Mouse (Mus musculus): ENCODE data around the gene Gbx2. TPM values are rescaled to one million over a fixed set of nuclear protein-coding genes. Genes with fewer than 3 reads are reported as not detected.

Gene Gbx2
- total RNA-seq (2021), result under 1 TPM in 1 of 2 experiments, not detected in 1; 0.17 TPM

DNA sequence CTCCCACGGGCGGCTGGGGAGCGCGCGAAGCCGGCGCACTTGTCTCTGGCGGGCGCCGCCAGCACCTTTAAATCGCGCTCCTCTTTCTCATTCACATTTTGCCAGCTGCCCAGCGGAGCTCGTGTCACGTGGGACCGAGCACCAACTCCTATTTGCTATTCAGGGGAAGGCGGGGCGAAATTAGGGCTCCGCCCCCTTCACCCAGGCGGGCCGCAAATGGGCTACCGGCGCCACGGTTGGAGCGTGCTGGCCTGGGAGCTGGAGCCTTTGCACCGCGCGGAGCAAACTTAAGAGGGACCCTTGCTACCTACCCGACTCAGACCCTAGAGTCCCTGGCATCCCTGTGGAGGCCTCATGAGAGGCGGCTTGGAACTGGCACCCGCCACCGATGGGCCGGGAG, at the start of gene Gbx2:
Gbx2 (minus strand) TSS at position 60 of the 400 bp plus-strand sequence.
- DNase-seq, result no peak

- no peak for DNase-seq
Observed at GRCm38 (mm10) chr1:89977261-89977660, 46.3 kb upstream of the Gbx2 start.

DNA sequence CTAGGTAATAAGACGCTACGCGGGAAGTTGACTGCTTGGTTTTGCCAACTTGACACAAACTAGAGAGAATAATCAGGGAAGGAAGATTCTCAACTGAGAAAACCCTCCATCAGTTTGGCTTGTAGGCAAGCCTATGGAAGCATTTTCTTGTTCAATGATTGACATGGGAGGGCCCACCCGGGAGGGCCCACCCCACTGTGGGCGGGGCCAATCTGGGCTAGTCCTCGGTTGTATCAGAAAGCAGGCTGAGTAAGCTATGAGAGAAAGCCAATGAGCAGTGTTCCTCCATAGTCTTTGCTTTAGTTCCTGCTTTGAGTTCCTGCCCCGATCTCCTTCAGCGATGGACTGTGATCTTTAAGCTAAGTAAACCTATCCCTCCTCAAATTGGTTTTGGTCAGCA, 45.4 kb upstream of the Gbx2 start:
- DNase-seq, result no peak

DNA sequence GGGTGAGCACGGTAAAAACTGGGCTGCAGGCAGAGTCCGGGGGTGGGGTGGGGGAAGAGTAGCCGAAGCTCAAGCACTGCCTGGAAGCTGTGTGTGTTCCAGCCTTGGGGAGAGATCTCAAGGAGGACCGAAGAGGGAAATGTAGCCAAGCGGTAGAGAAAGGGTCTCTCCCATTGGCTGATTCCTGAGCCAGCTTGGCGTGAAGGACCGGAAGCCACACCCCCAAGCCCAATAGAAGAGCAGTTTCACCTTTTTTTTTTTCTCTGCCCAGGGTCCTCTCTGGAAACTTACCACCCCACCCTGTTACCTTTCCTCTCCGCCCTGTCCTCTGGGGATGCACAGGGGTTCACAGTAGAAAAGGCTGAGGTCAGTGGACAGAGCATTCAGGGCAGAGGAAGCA, 43.6 kb upstream of the Gbx2 start:
- no peak for DNase-seq

DNA sequence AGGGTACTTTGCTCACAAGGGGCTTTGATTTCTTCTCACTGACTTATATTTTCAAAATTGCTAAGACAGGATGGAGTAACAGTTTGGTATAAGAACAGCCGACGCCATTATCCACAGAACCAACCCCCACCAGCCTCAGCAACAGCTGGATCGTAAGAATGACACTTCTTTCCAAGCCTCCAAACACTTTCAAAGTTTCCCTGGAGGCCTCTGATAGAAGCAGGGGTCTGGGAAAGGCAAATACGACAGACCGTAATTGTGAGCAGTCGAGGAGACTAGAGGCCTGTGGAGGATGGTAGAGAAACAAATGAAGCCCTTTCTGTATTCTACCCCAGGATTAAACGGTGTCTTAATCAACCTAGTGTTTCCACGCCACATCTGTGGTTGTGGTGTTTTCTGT, 40.9 kb upstream of the Gbx2 start:
- no peak for DNase-seq

DNA sequence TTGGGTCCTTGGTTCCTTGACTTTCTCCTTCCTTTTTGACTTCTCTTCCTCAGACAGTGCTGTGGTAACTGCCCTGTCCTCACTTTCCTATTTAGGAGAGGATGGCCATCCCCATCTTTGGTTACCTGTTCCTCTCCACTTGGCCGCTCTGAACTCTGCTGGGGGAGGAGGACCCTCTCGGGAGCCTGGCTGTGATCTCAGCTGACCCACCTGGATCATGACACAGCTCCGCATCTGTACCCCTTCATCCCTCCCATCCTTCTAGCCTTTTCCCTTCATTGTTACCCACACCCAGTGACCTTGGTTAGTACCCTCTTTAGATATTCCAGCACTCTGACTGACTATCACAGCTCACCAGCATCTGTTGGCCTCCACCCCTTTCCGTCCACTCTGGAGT, 38.7 kb upstream of the Gbx2 start:
- DNase-seq, result no peak

- peak in 1 of 2 experiments; percentile 12 for DNase-seq
Observed at GRCm38 (mm10) chr1:89969072-89969713, 38.2 kb upstream of the Gbx2 start.

GRCm38 (mm10) chr1:89968111-89968851, 37.3 kb upstream of the Gbx2 start:
- peak; percentile 41 to 54 for DNase-seq

- no peak for DNase-seq
Observed at GRCm38 (mm10) chr1:89967585-89967984, 36.6 kb upstream of the Gbx2 start.

DNA sequence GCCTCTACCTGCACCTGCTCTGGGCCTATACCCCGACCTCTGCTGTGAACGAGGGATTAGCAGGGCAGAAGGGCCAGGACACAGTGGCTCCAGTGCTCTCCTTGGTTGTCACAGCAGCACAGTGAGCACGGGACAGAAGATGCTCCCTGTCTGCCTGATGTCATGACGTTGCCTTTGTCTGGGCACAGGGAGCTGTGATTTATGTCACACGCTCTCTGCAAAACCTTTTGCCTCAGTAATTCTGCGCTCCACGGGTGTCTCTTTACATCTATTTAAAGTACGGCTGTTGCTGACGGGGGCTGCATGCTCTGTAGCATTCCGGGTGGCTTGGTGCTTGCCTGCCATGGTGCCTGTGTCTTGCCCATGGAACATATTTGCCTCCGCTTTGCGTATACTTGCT, 33.4 kb upstream of the Gbx2 start:
- DNase-seq, result no peak

GRCm38 (mm10) chr1:89963296-89963695, 32.3 kb upstream of the Gbx2 start:
- no peak for DNase-seq

- no peak for DNase-seq
Observed at GRCm38 (mm10) chr1:89962092-89962491, 31.1 kb upstream of the Gbx2 start.

DNA sequence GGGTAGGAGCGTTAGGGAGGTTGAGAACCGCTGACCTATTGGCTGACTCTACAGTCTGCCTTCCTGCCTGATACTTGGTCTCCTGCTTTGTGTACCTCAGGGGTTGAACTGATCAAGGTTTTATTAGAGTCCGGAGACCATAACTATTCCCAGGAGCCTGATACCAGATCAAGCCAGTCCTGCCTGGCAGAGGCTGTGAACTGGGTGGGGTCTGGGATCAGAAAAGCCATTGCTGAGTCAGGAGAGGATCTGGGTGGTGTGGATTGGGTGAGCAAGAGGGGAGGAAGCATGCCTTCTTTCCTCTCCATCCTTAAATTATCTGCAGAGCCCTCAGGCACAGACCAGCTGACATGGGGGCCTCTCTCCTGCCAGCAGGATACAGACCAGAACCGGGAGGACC, 28.4 kb upstream of the Gbx2 start:
- no peak for DNase-seq

DNA sequence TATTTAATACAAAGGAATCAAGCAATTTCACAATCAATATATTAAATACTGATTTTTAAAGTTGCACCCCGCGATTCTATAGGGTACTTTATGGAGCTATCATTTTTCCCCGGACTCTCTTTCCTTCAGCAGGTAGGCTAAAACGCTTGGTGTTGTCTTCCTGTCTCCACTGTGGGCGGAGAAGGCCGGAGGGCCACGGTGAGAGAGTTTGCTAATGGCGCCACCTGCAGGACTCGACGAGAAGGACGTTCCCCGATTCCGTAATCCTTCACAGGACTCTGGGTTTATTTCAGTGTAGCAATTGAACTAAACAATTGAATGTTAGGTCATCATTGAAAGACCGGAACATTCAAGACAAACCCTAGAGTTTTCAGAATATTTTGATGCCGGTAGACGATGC, 12.2 kb upstream of the Gbx2 start:
- peak; percentile 55 to 58 for DNase-seq

GRCm38 (mm10) chr1:89942395-89942976, 11.5 kb upstream of the Gbx2 start:
- DNase-seq, result no peak

- DNase-seq, result no peak
Observed at GRCm38 (mm10) chr1:89941701-89942381, 10.9 kb upstream of the Gbx2 start.

GRCm38 (mm10) chr1:89940961-89941524, 10.1 kb upstream of the Gbx2 start:
- no peak for DNase-seq

GRCm38 (mm10) chr1:89939981-89940726, 9.2 kb upstream of the Gbx2 start:
- DNase-seq, result no peak

DNA sequence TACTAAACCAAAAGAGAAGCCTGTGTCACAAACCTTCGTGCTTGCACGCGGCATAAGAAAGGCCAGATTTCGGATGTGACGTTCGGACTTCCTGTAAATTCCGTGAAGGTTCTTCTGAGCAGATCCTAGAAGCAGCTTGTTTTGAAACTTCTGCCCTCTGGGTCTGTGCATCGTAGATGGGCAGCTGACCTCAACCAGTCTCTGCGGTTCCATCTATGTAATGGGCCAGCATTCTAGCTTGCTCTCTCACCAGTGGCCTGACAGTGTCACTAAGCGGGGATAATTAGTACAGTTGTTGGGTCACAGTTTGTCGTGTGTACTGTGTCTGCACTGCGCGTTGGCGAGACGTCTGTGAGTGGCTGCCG, 8.6 kb upstream of the Gbx2 start:
- no peak for DNase-seq

GRCm38 (mm10) chr1:89938884-89939595, 8.1 kb upstream of the Gbx2 start:
- no peak for DNase-seq
